Mouse (Mus musculus): ENCODE measurements around the gene Gm12666.
"Not testable (repeated sequence)": the region's sequence is repeated elsewhere in the genome, so short reads cannot be mapped to it uniquely, and the experiment has no call there.

Gm12666 gene

DNA sequence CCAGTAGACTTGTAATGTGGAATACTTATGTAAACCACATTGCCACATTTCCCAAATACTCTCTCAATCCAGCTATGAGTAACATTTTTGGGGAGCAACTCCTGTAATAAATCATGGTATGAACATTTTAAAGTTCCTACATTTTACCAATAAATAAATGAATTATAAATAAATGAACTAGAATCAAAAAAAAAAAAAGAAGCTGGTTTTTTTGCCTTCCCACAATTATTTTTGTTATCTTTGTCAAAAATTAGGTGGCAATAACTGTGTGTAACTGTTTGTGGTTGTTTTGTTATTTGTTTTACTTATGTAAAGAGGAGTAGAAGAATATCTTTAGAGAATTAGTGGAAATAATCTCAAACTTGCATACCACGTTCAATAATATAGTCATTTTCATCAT is at the start of gene Gm12666:
Gm12666 (minus strand) TSS at position 101 of the 400 bp plus-strand sequence.
- DNase-seq (ENCODE audit: low read depth, low spot score), result not testable (repeated sequence)

DNA sequence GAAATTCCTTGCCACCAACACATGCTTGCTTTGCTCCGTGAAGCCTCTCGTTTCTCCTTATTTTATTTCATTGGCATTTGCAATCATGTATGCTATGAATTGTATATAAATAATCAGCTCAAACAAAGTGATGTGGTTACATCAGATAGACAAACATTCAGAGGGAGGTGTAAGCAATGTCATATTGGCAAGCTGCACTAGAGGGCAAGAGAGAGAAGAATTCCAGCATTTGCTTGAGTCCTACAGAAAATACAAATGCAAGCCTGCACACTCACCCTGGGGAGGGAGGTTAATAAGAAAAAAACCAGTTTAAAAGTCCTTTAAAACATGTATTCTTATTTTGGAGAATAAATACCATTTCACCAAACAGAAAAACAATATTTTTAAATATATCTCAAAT is 34.8 kb upstream of the Gm12666 start:
- no peak for DNase-seq (ENCODE audit: low read depth, low spot score)

DNA sequence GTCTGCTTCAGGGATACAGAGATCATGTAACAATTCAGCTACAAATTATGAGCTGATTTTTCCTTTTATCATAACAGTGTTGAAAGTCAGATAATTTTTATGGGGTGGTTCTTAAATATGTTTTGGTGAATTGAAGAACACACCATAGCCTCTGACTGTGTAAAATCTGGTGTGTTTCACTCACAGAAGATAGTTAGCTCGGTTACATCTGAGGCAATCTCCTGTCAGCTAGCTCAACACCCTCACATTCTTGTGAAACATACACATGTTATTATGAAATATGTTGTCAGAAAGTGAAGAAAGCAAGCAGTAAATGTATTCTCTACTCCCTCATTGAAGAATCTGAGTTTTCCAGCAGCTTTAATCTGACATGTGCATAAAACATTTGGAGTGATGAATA is 24.7 kb upstream of the Gm12666 start:
- DNase-seq (ENCODE audit: low read depth, low spot score), result no peak

DNA sequence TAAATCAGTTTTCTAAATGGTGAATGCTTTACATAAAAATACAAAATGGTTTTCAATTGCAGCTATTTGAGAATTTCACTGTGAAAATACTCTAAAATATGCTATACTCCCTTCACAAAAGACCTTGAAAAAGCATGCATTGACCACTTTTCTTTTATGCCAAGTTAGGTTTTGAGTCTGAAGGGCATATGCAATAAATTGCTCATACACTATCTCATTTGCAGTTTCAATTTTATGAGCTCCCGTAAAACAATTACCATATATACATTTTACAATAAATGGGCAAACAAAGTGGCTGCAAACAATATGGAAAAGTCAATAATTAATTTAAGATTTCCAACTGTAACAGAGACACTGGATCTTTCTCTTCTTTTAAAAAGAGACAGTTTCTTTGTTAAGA is 38.9 kb downstream of the Gm12666 start:
- no peak for DNase-seq (ENCODE audit: low read depth, low spot score)

DNA sequence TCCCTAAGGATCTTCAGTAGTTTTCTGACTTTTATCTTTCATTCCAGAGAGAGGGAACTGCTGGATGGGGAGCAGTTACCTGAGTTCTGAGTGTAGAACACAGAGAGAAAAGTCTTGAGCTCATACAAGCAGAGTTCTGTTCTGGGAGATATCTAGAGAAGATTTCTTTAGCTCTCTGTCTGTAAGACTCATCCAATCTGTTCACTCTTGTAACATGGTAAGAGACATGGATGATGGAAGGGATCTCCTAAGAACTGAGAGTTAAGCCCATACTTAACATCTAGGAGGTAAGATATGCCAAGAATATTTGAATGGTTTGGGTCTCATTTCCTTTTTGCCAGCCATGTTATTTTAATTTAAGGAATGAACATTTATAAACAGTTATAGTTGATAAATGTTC is 44.4 kb downstream of the Gm12666 start, which contains the start of gene Izumo3:
Izumo3 (minus strand) TSS at position 101 of the 400 bp plus-strand sequence.
- no peak for DNase-seq (ENCODE audit: low read depth, low spot score)
